Mouse (Mus musculus): ENCODE measurements around the gene Txlna.

Txlna gene

DNA sequence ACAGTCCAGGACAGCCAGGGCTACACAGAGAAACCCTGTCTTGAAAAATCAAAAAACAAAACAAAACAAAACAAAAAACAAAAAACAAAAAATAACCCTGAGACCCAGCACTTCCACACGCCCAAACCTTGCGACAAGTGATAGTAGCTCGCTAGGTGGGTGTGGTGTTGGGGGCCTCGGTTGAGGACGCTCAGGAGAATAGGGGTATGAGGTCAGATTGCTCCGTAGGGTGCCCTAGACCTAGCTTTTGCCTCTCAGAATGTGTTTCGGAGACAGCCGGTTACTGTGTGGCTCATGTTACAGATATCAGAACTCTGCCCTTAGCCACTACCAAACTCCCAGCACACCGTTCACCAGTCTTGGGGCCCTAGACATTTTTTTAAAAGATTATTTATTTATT is 55.1 kb downstream of the Txlna start:
- no peak for DNase-seq

DNA sequence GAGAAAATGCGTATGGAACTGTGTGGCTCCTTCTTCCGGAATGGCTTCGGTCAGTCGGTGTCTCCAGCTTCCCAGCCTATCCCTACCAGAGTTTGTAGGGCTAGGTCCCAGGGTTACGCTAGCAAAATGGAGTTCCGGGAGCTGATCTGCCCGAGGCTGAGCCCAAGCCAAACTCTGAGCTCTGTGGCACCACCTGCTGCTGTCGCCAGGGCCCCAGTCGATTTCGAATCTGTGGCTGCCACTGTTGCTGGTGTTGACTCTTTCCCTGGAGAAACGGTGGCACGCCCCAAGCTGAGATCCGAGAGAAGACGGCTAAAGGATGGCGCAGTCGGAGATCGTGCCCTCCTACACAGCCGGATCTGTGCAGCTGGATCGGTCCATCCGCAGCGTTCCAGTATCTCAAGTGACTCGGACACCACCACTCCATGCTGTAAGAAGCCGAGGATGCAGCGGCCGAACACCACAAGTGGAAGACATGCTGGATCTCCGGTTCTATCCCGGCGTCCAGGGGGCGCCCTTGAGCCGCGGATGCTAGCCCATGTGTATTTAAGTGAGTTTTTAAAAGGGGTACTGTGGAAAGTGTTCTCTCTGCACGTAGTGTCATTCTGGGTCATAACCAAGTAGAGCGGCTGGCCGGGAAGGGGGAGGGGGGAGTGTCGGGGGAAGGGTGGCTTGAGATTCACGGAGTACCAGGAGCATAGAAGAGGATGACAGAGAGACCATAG is 55.8 kb downstream of the Txlna start:
- peak; percentile 96 for DNase-seq

DNA sequence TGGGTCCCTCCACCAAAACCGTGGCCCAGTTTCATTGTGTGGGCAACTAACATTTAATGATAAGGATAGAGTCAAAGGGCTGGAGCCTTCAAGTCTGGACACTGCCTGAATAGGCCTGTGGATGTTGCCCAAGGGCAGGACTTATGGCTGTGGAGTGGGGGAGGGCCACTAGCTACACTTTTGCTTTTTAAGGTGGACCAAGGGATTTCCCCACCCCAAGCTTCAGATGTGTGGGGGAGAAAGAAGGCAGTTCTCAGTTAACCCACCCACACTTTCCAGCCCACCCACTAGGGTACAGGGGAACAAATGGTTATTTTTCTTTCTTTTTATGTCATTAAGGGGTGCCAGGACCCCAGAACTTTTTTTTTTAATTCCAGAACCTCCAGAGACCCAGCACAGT is 56.5 kb downstream of the Txlna start:
- no peak for DNase-seq

DNA sequence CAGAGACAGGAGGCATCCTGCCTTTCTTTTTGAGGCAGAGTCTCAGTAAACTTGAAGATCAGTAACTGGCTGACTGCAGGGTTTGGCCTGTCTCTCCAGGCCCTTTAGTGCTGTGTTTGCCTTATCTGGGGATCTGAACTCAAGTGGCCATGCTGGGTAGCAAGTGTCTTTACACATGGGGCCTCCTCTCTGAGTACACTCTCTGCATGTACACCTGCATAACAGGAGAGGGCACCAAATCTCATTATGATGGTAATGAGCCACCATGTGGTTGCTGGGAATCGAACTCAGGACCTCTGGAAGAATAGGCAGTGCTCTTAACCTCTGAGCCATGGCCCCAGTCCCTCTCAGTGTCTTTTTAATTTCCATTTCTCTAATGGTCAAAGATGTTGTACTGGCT is 58.6 kb downstream of the Txlna start:
- DNase-seq = no peak

DNA sequence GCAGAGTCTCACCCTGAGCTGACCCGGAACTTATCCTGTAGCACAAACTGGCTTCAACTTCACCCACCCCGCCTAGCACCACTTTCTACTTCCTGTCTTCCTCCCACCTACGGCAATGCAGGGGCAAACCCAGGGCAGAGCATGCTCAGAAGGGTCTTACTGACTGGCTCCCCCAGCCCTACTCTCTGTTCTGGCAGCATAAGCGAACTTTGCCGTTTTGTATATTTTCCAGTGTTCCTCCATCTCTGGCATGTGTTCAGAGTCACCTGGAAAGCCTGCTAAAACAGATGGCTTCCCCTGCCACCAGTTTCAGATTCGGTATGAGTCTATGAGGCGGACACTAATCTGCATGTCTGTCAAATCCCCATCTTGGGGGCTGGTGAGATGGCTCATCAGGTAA is 60.5 kb downstream of the Txlna start:
- peak; percentile 73 for DNase-seq

DNA sequence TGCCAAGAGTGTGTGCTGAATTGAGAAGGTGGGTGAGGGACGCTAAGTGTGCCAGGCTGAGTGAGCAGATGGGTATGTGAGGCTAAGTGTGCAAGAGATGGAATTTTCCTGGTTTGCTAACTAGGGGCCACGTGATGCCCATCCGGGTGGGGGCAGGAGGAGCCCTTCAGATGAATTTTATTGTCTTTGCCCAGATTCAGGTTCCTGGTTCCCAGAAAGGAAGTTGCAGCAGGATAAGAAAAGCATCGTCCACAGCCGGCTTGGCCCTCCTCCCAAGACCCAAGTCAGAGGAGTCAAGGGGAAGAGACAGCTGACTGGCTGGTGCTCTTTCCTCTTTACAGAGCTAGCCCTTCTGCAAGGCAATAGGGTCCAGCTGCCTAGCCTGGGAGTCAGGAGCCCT is 62.4 kb downstream of the Txlna start, which contains the start of gene Fam167b:
Gene Fam167b, minus strand, starts transcription at position 84 of the 400 bp plus-strand sequence.
- DNase-seq = no peak

DNA sequence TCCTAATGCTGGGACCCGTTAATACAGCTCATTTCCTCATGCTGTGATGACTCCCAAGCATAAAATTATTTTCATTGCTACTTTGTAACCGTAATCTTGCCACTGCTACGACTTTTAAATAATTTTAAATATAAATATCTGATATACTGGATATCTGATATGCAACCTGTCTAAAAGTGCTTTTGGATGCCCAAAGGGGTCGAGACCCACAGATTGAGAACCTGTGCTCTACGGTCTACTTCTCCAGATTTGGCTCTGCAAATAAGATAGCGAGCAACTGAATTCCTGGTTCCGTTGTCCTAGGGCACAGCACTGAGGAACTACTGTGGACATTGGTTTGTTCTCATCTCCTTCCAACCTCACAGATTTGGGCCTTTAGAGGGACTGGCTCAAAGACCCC is 63.2 kb downstream of the Txlna start:
- DNase-seq = no peak

DNA sequence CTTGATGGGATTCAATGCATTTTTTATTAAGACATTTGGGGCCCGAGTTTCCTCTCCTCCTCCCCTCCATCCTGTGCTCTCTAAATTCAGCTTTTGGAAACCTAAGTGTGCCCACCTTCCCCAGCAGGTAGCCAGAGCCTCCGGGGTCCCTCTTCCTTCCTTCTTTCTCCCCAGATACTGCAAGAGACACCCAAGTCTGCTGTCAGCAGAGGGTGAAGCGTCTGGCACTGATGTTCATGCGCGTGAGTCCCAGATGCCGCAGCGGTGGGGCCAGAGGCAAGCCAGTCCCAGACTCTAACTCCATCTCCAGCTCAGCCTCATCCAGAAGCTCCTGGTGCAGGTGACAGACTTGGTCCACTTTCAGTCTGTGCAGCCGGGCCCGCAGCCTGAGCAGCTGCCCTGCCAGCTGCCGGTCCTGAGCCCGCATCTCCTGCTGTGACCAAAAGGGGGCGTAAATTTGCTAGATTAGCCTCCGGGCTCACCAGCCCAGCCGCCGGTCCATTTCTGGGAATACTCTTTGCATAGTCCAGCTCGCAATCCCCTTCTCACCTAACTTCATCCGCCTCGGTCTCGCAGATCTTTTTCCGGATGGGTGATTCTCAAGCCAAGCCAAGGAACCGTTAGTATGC is 63.9 kb downstream of the Txlna start:
- peak; percentile 86 for DNase-seq

Data from thymus, postnatal 4 days (tissue).